Comparison of ENCODE assay signal across 8 mouse cellular contexts in the genomic region with DNA sequence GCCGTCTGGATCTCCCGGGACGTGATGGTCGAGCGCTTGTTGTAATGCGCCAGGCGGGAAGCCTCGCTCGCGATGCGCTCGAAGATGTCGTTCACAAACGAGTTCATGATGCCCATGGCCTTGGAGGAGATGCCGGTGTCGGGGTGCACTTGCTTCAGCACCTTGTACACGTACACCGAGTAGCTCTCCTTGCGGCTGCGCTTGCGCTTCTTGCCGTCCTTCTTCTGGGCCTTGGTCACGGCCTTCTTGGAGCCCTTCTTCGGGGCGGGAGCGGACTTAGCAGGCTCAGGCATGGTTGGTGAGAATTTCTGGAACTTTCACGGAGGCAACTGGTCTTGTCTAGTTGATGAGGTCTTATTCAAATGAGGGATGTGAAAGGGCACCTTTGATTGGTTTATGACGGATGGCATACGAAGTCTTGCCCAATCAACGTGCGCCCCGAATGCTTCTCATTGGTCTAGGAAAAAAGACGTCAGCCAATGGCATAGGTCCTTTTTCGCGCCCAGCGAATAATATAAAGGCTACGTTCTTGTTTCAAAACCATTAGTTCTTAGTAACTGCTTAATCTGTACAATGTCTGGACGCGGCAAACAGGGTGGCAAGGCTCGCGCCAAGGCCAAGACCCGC. TPM values are rescaled to one million over a fixed set of nuclear protein-coding genes. Genes with fewer than 3 reads are reported as not detected.
DNase-seq lines count a peak whose midpoint lies in the region; ATAC-seq lines count a peak whose summit lies in the region.
"Not testable (repeated sequence)": the region's sequence is repeated elsewhere in the genome, so short reads cannot be mapped to it uniquely, and the experiment has no call there.

A gene (minus strand): TSS at position 299 of the 627 bp plus-strand sequence.
A gene (plus strand): TSS at position 484 of the 627 bp plus-strand sequence.

- H3K4me1 ChIP-seq in embryonic facial prominence, embryonic 10.5 days = peaks cover 26% of the 10 kb centered on the region
- peaks cover 12% of the 10 kb centered on the region; the same call in 1 of the 2 replicates for H3K4me1 ChIP-seq in intestine, embryonic 16.5 days (ENCODE audit: control insufficient read depth, insufficient read depth, low read length)

- peak; percentile 87 for ATAC-seq in intestine, embryonic 16.5 days

- not testable (repeated sequence) for H3K27me3 ChIP-seq in embryonic facial prominence, embryonic 10.5 days (replicated peaks; ENCODE audit: low read depth, poor library complexity, severe bottlenecking); intestine, embryonic 16.5 days (replicated peaks; ENCODE audit: control insufficient read depth, insufficient read depth, low read length)

- H3K27ac ChIP-seq in embryonic facial prominence, embryonic 10.5 days (replicated peaks) = peak within 1 kb of the TSS; percentile 92
- H3K27ac ChIP-seq in intestine, embryonic 16.5 days (ENCODE audit: low read length) = peak within 1 kb of the TSS; percentile 93

- peak within 1 kb of the TSS; percentile 70 for H3K9ac ChIP-seq in intestine, embryonic 16.5 days (ENCODE audit: low read depth, low read length)

- peak within 1 kb of the TSS; percentile 68 for H3K4me2 ChIP-seq in intestine, embryonic 16.5 days (ENCODE audit: low read depth, low read length)

- H3K4me3 ChIP-seq in embryonic facial prominence, embryonic 10.5 days = peak within 1 kb of the TSS; percentile 66
- H3K4me3 ChIP-seq in intestine, embryonic 16.5 days (ENCODE audit: low read length) = peak within 1 kb of the TSS; percentile 51

- not testable (repeated sequence) for H3K9me3 ChIP-seq in embryonic facial prominence, embryonic 10.5 days; intestine, embryonic 16.5 days (ENCODE audit: control insufficient read depth, low read length)

- whole genome bisulfite sequencing in embryonic facial prominence, embryonic 10.5 days = under 1% methylated on average over 42 of the region's 42 CpGs
- under 1% methylated on average over 32 of the region's 42 CpGs for WGBS in intestine, embryonic 16.5 days

- not testable (repeated sequence) for H3K36me3 ChIP-seq in embryonic facial prominence, embryonic 10.5 days (replicated peaks); intestine, embryonic 16.5 days (ENCODE audit: control insufficient read depth, insufficient read depth, low read length)

- intact Hi-C loops in left cerebral cortex, postnatal 25 days (cut with DNase I) = loop anchor here (2.0 kb wide), 1 partner anchor 1857 kb away; a partner anchor contains a TSS

- DNase-seq in adrenal gland, postnatal 14 days = peak; percentile 92
- DNase-seq in embryonic facial prominence, embryonic 10.5 days (ENCODE audit: low spot score) = peak; percentile 89
- DNase-seq in gastrocnemius, postnatal 4 days (ENCODE audit: low spot score in 2 of 2) = peak; percentile 67 to 87
- DNase-seq in left cerebral cortex, postnatal 25 days (ENCODE audit: low spot score in 2 of 2) = peak; percentile 95 to 99
- DNase-seq in mesoderm, embryonic 11.5 days (ENCODE audit: low read depth, low spot score) = peak; percentile 97
- DNase-seq in right cerebral cortex, postnatal 25 days = peak; percentile 88
- DNase-seq in urinary bladder, postnatal 4 days (ENCODE audit: low spot score in 2 of 2) = peak; percentile 86

RNA-seq across cellular contexts. Expression of the first gene that starts in this region (rescaled TPM):
- 127 and 167 TPM in 2 replicates for total RNA-seq in adrenal gland, postnatal 14 days (2021)
- 4.0 and 4.8 TPM in 2 replicates for polyA plus RNA-seq in embryonic facial prominence, embryonic 10.5 days (2016; fragmentation: Nextera tagmentation; extraction: Ambion mirVana)
- 100 to 1,000 TPM; 240 to 292 TPM for total RNA-seq in gastrocnemius, postnatal 4 days (2021)
- 0.62 and 2.1 TPM in 2 replicates for polyA plus RNA-seq in intestine, embryonic 16.5 days (2015; fragmentation: Nextera tagmentation; extraction: Ambion mirVana)
- 10 to 100 TPM; 25.7 to 29.4 TPM for total RNA-seq in left cerebral cortex, postnatal 25 days (2021)

RNA-seq across cellular contexts. Expression of the second gene that starts in this region (rescaled TPM):
- total RNA-seq in adrenal gland, postnatal 14 days (2021) = 12.6 and 14.1 TPM in 2 replicates
- 0.97 and 3.8 TPM in 2 replicates for polyA plus RNA-seq in embryonic facial prominence, embryonic 10.5 days (2016; fragmentation: Nextera tagmentation; extraction: Ambion mirVana)
- 10 to 100 TPM; 51.6 to 79.2 TPM for total RNA-seq in gastrocnemius, postnatal 4 days (2021)
- polyA plus RNA-seq in intestine, embryonic 16.5 days (2015; fragmentation: Nextera tagmentation; extraction: Ambion mirVana) = 0.65 and 2.7 TPM in 2 replicates
- 1 to 10 TPM; 9.0 to 9.1 TPM for total RNA-seq in left cerebral cortex, postnatal 25 days (2021)

Comparison
In these comparisons a context has a peak if more than half of its experiments do, and no peak if none do; other contexts are left out.
1. Peak in every context shown above with its lines: DNase-seq, ATAC-seq, H3K4me3 ChIP-seq and H3K27ac ChIP-seq.